Mouse (Mus musculus): ENCODE data around the gene Vasn.

The Vasn gene

DNA sequence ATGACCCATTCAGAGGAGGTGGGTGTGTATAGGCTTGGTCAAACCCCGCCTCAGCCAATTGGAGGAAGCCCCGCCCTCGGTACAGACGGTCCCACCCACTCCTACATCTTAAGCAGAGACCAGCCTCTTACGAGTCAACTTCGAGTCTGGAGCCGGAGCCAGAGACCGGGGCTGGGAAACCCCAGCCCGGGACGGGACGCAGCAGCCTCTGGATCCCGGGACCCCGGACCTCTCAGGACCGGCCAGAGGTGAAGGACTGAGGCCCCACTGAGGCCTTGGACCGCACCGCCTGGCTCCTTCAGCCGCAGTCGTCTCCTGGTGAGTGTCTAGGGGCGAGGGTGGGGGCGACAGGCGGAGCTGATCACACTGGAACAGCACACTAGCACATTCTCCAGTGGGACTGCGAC, at the start of gene Vasn, which contains the start of gene Dnaja3:
Vasn (plus strand) TSS at position 111 of the 407 bp plus-strand sequence.
Dnaja3 (plus strand) TSS at position 159 of the 407 bp plus-strand sequence.
- peak; percentile 37 for DNase-seq (ENCODE audit: low read depth, low spot score)

DNA sequence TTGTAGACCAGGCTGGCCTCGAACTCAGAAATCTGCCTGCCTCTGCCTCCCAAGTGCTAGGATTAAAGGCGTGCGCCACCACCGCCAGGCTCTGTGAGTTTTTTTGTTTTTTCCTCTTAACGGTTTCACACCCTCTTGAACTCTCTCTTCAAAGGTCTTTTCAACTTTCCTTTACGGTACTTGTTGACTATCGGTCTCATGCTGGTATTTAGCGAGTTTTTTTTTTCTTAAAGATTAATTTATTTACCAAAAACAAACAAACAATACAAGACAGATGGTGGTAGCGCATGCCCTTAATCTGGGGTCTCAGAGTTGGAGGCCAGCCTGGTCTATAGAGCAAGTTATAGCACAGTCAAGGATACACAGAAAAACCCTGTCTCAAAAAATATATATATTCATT, 49.5 kb upstream of the Vasn start:
- DNase-seq (ENCODE audit: low read depth, low spot score): peak; percentile 58

DNA sequence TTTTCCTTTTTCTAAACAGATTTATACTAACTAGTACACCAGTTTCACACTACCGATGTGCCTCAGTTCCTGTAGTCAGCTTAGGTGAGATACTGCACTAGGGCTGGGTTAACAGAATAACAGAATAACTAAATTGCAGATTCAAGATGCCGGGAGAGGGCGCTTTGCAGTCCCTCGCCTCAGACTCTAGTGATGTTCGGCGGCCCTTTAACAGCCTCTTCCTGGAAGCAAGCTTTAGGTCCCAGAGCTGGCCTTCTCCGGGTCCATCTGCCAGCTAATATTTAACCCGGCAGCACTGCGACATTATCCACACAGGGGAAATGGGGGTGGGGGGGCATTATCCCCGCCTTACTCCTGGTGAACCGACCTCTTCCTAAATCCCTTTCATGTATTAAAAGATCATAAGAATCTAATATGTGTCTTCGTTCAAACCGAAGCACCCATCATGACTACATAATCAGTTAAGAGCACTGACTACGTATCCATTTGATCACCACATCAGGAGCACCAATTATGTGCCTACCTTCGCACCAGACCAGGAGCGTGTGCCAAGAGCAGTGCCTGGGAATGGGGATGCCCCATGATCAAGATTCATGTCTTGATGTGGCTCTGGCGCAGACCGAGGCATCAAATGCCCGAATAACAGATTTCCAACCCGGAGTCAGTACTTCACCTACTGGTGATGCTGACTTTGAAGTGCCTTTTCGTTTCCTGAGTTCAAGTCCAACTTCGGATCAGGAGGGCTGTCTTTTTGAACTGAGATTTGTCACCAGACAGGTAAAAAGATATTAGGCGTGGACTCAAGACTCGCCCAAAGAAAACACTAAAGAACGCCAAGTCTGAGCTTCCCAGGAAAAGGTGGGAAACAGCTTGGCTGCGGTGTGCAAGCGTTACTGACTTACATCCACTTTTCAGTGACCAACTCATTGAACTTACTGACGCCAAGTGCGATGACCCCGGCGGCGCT, 46.5 kb upstream of the Vasn start:
- peak; percentile 70 for DNase-seq (ENCODE audit: low read depth, low spot score)

- peak; percentile 66 for DNase-seq (ENCODE audit: low read depth, low spot score)
Measured at GRCm38 (mm10) chr16:4593971-4594813, 45.5 kb upstream of the Vasn start, which contains the start of gene Glis2. Gene Glis2 (plus strand): TSS chr16:4594713.

DNA sequence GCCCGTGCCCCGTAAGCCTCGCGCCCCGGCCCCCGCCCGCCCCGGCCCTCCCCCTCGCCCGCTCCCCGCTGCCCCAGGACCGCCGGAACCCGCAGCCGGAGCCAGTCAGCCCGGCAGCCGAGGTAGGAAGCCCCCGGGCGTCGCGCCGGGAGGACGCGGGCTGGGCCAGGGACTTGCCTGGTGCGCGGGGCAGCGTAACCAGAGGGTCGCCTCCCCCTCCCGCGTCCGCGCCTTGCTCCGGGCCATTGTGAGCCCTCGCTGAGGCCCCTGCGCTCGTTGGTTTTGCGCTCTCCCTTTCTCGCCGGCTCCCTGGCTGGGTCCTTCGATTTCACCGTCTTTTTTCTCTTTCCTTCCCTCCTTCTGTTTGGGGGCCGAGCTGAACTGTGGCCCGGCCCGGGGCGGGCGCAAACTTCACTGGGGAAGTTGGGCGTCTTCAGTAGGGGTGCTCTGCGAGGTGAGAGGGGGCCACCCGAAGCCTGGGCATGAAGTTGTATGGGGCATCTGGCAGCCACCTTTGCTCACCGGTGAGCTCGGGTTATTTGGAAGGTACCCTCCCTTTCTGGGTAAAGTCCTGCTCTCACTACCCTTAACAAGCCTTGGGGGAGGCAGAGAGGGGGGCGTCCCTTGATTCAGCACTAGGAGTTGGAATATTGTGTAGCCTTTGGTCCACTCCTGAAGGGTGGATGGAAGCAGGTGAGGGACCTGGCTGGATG, 44.8 kb upstream of the Vasn start:
- no peak for DNase-seq (ENCODE audit: low read depth, low spot score)

- peak; percentile 11 for DNase-seq (ENCODE audit: low read depth, low spot score)
Measured at GRCm38 (mm10) chr16:4595527-4595963, 44.2 kb upstream of the Vasn start.

DNA sequence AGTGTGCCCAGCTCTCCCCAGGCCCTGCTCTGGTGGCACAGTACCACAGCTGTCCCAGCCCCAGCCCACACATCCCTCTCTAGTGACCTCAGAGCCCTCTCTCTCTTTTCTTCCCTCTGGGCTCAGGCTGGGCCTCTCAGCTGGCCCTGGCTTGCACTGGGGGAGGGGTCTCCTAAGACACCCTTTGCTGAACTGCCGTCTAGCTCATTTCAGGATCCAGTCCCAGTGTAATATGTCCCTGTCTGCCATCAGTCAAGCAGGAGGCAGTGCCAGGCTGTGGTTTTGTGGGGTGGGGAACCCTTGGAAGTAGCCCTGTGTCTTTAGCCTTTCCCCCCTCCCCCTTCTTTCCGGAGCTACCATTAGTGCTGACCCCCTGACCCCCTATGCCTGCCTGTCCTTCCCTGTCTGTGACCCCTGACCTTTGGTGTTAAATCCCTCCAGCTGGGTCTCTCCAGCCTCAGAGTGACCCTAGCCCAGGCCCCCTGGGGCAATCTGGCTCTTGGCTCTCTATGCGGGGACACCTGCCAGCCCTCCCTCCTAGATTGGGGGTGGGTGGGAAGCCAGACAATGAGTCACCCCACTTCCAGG, 43.5 kb upstream of the Vasn start:
- no peak for DNase-seq (ENCODE audit: low read depth, low spot score)

- no peak for DNase-seq (ENCODE audit: low read depth, low spot score)
Measured at GRCm38 (mm10) chr16:4596836-4597235, 42.9 kb upstream of the Vasn start.

- no peak for DNase-seq (ENCODE audit: low read depth, low spot score)
Measured at GRCm38 (mm10) chr16:4597296-4597695, 42.4 kb upstream of the Vasn start.

GRCm38 (mm10) chr16:4598041-4598440, 41.7 kb upstream of the Vasn start:
- DNase-seq (ENCODE audit: low read depth, low spot score): no peak

DNA sequence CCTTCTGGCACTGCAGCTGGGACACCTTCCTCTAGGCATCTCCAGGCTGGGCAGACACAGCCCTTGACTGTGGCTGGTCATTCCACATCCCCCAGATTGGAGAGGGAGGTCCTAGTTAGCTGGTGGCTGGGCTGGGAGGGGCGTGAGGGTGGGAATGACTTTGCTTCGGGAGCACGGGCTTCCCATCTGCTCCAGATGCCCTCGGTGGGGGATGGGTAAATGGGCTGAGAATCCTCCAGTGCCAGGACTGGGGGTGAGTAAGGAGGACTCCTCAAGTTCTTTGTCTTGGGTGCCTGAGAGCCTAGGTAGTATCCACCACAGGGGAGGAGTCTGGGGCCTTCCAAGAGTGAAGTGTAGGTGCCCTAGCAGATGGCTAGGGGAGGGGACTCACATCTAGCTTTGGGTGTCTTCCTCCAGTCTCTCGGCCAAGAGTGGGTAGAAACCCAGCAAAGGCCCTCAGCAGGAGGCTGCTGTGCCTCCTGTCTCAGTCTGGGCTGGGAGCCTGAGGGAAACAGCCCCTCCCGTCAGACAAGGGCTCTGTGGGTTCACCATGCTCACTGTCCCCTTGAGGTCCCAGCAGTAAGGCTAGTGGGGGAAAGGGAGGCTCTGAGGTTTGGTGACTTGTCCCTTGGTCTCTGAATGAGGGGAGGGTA, 40.7 kb upstream of the Vasn start:
- no peak for DNase-seq (ENCODE audit: low read depth, low spot score)

GRCm38 (mm10) chr16:4599616-4600015, 40.1 kb upstream of the Vasn start:
- no peak for DNase-seq (ENCODE audit: low read depth, low spot score)

- no peak for DNase-seq (ENCODE audit: low read depth, low spot score)
Measured at GRCm38 (mm10) chr16:4600701-4601310, 38.9 kb upstream of the Vasn start.

DNA sequence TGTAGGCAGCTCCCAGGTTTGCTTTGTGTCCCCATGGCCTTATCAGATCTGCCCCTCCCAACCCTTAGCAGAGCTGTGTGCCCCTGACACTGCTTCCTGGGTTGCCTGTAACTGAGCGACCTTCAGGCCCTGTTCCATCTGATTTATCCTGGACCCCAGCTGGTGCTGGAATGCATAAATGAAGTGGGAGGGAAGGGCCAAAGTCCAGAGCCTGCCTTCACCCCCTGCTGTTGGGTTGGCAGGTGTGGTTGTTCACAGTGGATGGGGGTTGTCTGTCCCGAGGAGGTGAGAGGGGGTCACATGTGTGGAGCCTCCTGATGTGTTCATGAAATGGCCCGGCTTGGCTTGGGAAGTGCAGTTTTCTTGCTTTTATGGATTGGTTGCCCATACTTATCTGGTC, 37.6 kb upstream of the Vasn start:
- DNase-seq (ENCODE audit: low read depth, low spot score): no peak

GRCm38 (mm10) chr16:4602766-4603452, 36.8 kb upstream of the Vasn start:
- DNase-seq (ENCODE audit: low read depth, low spot score): no peak

GRCm38 (mm10) chr16:4603453-4603837, 36.3 kb upstream of the Vasn start:
- DNase-seq (ENCODE audit: low read depth, low spot score): no peak

DNA sequence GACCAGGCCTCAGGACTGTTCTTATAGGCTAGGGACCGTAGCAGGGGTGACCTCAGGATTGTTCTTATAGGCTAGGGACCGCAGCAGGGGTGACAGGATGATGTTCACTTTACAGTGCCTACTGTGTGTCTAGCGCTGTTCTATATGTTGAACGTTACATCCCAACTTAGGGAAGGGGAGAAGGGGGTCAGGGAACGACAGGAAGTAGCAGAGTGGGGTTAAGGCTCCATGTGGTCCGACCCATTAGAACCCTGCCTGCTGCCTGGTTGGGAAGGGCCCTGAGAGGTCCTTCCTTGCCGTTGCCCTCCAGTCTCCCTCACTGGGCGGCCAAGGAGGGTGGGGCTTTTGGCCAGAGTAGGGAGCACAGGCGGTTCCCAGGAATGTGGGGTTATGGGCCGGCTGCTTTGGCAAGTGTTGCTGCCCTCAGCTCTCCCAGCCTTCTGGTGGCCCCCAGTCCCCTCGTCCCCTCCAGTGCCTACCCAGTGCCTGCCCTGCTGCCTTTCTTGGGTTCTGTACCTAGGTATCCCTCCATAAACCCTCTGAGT, 35.4 kb upstream of the Vasn start:
- no peak for DNase-seq (ENCODE audit: low read depth, low spot score)

DNA sequence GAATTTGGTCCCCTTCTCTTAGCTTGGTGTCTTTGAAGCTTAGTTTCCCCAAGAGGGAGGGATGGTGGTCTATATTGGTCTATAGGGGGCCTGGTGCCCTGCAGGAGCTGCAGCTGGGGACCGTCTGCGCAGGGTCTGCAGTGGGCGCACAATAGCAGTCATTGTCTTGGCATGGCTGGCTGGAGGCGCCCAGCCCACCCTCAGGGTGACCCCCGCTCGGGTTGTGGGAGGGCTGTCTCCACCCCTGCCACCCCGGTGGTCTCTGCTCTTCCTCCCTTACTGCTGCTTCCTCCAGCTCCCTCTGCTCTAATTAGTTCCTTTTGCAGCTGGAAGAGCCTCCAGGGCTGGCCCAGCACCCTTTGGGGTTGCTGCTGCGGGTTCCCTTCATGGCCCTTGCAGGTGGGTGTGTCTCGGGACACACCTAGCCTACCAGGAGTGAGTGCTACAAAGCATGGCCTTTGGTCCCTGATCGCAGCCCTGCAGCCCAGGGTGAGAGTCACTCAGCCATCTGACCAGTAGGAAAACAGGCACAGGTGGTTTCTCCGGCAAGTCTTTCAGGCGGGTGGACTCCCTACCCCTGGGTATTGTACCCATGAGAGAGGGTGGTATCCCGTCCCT, 34.1 kb upstream of the Vasn start:
- DNase-seq (ENCODE audit: low read depth, low spot score): no peak

Measured in CD4-positive, CD25-positive, alpha-beta regulatory T cell, adult 2 months (primary cell).